Mouse (Mus musculus) erythroblast, adult 5-6 weeks (primary cell): Measurements from ENCODE around the gene Psmb8. TPM values are rescaled to one million over a fixed set of nuclear protein-coding genes. Genes with fewer than 3 reads are reported as not detected.
"Not testable (repeated sequence)": the region's sequence is repeated elsewhere in the genome, so short reads cannot be mapped to it uniquely, and the experiment has no call there.

ENCODE experiments used
- ATAC-seq: replicated peaks from 2 replicates; pipeline ENCODE4 v1.8.0; 2016; ENCODE audit warnings: moderate number of reproducible peaks, mild to moderate bottlenecking, moderate TSS enrichment, inconsistent platforms; ENCODE audit not compliant: poor library complexity, low FRiP score, severe bottlenecking
- total RNA-seq, 2 experiments: library from RNA; stranded (forward) in 1 of 2; stranded (reverse) in 1 of 2; fragments of 150-400 nt in 1 of 2; fragments of 200-764, 138-1000 nt in 1 of 2; gene quantifications; 2 replicates each; pipeline versions ENCODE4 v1.2.3 to v1.2.4; 2015 to 2017; ENCODE audit warnings: low replicate concordance in 2 of 2

The Psmb8 gene
- total RNA-seq, 2 experiments from 2014 or later = 35.5 to 37.2 TPM

DNA sequence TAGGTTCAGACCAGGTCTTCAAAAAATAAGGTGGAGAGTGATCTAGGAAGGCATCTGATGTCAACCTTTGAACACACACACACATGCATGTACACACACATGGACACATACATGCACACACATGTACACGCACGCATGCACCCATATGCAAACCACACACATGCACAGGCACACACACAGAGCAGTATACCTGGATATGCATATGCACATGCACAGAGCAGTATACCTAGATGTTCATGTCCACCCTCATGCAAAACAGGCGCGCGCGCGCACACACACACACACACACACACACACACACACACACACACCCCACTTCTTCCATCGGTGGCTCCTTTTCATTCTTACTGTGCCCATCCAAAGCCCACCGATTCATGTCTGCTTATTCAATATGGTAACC lies 10.3 kb downstream of the Psmb8 start:
- ATAC-seq = no peak

DNA sequence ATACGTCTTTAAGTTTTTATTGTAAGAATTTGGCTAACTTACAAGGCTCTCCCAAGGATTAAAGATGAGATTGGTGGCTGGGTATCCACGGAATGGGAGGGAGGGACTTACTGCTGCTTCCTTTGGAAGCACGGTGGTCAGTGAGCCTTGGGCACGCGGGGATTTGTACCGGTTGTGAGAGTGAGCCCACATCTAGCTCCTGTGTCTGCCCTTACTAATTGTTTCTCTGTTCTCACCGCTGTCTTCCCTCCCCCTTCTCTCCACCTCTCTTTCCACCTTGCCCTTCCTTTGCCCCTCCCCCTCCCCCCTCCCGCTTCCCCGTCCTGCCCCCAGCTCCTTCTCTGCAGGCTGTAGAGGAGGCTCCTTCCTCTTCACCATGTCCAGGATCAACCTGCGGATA lies 10.9 kb downstream of the Psmb8 start:
- ATAC-seq = no peak

DNA sequence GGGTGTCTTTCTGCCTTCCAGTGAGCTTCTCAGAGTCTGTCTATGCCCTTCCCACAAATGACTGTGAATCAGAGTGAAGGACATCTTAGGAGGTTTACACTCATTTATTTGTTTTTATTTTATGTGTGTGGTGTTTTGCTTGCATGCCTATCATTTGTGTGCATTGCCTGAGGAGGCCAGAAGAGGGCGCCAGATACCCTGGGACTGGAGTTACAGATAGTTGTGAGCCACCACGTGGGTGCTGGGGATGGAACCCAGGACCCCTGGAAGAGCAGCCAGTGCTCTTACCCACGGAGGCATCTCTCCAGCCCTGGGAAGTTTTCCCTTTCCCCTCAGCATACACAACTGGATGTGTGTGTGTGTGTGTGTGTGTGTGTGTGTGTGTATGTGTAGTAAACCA lies 12.2 kb downstream of the Psmb8 start:
- no peak for ATAC-seq

DNA sequence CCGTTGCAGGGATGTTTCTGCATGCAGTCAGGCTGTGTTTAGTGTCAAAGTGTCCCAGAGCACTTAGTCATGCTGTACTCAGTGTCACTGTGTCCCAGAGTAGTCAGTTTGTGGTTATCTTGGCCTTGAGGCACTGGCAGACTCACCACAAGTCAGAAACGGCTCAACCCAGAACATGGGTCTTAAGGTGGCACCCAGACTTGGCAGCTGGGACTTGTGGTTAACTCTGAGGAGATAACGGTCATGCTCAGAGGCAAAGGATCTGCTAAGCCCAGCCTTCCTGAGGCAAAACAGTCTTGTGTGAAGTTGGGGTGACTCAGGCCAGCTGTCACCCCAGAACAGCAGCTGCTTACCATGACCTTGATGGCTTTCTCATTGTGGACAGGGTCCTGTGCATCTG lies 13.1 kb downstream of the Psmb8 start:
- ATAC-seq = 0 out of 2 replicates have a peak, but pooled peaks have one; percentile 45

DNA sequence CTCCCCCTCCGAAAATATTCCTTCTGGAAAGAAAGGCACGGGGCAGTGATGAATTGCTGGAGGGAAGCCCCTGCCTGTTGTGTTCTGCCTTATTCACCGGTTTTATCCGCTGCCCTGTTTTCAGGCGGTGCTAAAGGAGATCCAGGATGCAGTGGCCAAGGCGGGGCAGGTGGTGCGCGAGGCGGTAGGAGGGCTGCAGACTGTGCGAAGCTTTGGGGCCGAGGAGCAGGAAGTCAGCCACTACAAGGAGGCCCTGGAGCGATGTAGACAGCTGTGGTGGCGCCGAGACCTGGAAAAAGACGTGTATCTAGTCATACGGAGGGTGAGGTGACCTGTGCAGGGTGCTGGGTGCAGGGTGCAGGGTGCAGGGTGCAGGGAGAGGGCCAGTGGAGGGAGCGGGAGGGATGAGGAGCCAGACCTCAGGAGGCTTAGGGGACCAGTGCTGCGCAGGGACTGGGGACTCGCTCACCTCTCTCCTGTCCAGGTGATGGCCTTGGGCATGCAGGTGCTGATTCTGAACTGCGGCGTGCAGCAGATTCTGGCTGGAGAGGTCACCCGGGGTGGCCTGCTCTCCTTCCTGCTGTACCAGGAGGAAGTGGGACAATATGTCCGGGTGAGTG lies 14.3 kb downstream of the Psmb8 start:
- ATAC-seq = no peak

DNA sequence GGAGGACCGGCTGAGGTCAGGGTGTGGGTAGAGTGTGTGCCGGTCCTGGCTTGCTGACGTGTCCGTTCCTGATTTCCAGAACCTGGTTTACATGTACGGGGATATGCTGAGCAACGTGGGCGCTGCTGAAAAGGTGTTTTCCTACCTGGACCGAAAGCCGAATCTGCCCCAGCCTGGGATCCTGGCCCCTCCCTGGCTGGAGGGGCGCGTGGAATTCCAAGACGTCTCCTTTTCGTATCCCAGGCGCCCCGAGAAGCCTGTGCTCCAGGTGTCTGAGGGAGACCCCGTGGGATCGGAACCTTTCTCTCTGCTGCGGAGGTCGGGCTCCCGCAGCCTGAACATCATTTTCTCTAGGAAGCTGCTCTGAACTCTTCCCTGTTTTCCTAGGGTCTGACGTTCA lies 16.4 kb downstream of the Psmb8 start:
- ATAC-seq = no peak

DNA sequence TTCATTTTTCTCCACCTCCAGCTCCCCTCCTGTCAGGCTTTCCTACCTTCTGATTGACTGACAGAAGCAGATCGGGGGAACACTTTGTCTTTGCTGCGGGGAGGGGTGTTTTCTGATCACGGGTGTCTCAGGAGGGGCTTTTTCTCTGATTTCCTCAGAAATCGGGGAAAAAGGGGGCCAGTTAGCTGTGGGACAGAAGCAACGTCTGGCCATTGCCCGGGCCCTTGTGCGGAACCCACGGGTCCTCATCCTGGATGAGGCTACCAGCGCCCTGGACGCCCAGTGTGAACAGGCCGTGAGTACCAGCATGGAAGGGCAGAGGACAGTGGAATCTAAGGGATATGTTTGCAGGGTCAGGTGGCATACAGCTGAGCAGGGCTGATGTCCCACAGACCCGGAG lies 17.7 kb downstream of the Psmb8 start:
- ATAC-seq = no peak

DNA sequence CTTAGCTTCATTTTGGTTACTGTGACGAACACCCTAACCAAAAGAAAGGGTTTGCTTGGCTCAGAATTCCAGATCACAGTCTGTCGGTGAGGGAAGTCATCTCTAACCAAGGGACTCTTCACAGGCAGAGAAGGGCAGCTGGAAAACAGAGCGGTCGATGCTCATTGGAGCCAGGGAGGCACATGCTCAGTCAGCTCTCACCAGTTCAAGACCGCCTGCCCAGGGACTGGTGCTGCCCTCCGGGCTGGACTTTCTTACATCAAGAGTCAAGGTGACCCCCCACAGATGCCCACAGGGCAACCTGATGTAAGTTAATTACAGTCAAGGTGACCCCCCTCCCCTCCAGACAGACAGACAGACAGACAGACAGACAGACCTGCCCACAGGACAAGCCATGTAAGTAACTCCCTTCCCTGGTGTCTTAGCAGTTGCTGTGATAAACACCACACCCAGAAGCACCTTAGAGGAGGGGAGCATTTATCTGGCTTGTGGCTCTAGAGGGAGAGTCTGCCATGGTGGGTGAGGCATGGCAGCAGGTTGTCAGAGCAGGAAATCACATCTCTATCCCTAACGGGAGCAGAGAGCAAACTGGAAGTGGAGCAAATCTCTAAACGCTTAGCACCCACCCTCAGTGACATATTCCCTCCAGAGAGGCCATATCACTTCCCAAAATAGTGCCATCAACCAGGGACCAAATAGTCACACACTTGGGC lies 19.9 kb downstream of the Psmb8 start:
- ATAC-seq = no peak

DNA sequence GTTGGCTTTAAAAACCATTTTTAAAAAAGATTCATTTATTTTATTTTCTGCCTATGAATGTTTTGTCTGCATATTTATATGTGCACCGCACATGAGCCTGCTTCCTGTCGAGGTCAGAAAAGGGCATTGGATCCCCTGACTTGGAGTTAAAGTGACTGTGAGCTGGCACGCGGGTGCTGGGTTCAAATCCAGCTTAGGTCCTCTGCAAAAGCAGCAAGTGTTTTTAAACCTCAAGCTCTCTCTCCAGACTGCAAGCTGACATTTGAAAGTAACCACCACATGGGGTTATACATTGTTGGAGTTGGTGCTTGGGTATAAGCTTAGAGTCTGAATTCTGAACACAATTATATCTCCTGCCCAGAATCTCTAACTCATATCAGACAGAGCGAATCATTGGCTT lies 20.5 kb downstream of the Psmb8 start:
- ATAC-seq = no peak

DNA sequence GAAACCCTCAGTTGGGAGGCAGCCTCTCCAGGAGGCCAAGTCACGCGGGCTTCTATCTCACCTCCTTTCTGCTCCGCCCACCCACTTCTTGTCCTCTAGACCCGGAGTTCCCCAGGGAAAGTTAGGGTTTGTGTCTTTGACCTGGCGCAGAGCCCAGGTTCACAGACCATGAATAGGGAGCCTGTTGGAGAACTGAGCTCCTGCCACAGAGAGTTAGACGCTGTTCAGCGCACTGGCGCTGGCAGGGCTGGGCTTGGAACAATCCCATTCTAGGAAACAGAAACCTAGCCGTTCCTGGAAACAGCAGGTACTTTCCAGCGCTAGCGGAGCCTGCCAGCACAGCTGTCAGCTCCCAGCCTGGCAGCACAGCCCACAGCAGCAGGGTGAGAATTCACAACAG lies 21.2 kb downstream of the Psmb8 start:
- no peak for ATAC-seq

DNA sequence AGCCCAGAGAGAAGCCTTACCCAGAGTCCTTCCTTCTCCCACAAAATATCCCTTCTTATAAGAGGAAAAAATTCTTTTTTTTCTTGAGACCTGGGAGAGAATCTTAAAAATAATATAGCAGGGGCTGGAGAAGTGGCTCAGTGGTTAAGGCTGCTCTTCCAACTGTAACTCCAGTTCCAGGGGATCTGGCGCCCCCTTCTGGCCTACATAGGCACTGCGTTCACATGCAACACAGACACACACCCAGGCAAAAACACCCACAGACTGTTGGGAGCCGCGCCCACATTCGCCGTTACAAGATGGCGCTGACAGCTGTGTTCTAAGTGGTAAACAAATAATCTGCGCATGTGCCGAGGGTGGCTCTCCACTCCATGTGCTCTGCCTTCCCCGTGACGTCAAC lies 21.6 kb downstream of the Psmb8 start:
- not testable (repeated sequence) for ATAC-seq

DNA sequence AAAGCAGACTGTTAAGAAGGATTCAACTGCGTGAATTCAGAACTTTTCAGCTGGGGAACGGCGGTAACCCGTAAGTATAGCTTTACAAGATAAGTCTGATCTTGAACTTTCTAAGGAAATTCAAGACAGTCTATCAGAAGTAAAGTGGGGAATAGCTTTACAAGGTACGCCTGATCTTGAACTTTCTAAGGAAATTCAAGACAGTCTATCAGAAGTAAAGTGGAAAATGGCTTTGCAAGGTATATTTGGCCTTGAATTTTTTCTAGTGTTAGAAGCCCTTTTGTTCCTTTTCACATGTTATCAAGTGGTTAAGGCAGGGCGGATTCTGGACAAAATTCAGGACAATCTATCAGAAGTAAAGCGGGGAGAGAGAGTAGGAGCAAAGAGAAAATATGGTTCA lies 22.3 kb downstream of the Psmb8 start:
- ATAC-seq = not testable (repeated sequence)

DNA sequence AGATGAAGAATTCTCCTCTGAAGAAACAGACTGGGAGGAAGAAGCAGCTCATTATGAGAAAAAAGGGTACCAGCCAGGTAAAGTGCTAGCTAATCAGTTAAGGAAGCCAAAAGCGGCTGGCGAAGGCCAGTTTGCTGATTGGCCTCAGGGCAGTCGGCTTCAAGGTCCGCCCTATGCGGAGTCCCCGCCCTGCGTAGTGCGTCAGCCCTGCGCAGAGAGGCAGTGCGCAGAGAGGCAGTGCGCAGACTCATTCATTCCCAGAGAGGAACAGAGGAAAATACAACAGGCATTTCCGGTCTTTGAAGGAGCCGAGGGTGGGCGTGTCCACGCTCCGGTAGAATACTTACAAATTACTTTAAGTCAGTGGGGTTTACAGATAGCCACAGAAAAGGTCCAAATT lies 22.9 kb downstream of the Psmb8 start:
- ATAC-seq = not testable (repeated sequence)

DNA sequence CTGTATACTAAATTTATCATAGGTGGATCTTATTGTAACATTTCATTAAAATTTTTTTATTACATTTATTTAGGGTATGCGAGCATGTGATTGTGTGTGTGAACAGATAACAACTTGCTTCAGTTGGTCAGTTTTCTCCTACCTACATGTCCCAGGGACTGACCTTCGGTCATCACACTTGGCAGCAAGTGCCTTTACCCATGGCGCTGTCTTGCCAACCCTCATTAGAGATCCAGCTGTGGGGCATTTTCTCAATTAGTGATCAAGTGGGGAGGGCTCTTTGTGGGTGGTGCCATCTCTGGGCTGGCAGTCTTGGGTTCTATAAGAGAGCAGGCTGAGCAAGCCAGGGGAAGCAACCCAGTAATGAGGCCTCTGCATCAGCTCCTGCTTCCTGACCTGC lies 27.3 kb downstream of the Psmb8 start:
- no peak for ATAC-seq

DNA sequence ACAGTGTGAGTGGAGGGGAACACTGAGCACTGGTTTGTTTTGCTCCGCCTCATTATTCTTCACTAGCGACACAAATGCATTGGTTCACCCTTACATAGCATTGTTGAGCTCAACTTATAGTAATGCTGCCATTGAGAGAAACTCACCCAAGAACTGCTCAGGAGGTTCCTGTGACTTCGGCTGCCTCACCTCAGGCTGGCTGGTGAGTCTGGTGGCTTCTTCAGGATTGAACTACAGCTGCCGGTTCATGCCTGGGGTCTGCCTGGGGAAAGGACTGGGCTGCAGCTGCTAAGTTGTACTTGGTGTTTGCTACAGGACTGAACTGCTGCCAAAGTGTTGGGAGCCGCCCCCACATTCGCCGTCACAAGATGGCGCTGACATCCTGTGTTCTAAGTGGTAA lies 27.9 kb downstream of the Psmb8 start:
- no peak for ATAC-seq

DNA sequence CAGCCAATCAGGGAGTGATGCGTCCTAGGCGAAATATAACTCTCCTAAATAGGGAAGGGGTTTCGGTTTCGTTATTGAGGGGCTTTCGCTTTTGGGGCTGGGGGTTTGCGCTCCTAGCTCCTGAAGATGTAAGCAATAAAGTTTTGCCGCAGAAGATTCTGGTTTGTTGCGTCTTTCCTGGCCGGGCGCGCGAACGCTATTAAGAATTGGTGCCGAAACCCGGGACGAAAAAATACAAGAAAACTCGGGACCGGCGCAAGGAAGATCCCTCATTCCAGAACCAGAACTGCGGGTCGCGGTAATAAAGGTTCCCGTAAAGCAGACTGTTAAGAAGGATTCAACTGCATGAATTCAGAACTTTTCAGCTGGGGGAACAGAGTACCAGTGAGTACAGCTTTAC lies 28.4 kb downstream of the Psmb8 start:
- not testable (repeated sequence) for ATAC-seq

DNA sequence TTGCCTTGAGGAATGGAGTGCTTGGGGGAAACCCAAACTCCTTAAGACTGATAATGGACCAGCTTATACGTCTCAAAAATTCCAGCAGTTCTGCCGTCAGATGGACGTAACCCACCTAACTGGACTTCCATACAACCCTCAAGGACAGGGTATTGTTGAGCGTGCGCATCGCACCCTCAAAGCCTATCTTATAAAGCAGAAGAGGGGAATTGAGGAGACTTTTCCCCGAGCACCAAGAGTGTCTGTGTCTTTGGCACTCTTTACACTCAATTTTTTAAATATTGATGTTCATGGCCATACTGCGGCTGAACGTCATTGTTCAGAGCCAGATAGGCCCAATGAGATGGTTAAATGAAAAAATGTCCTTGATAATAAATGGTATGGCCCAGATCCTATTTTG lies 33.5 kb downstream of the Psmb8 start:
- not testable (repeated sequence) for ATAC-seq

DNA sequence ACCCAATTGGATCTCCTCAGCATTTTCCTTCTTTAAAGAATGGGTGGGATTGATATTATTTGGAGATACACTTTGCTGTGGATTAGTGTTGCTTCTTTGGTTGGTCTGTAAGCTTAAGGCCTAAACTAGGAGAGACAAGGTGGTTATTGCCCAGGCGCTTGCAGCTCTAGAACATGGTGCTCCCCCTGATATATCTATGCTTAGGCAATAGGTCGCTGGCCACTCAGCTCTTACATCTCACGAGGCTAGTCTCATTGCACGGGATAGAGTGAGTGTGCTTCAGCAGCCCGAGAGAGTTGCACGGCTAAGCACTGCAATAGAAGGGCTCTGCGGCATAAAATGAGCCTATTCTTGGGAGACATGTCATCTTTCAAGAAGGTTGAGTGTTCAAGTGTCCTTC lies 34.5 kb downstream of the Psmb8 start:
- not testable (repeated sequence) for ATAC-seq

DNA sequence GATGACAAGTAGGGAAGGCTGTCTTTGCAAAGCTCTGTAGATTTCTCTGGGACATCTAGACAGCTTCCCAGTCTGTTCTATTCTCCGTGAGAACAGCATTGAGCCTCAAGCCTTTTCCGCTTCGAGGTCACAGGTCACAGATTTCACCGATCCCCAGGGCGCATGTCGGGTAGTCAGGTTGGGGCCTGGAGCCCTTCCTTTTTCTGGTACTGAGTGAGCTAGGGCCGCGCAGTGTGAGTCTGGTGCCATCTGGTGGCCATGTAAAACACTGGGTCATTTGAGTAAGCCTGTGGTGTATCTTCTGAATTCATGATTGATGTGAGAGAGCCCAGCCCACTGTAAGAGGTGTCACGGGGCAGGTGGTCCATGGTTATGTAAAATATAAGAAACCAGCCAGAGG lies 37.4 kb downstream of the Psmb8 start:
- peak; percentile 52 for ATAC-seq

DNA sequence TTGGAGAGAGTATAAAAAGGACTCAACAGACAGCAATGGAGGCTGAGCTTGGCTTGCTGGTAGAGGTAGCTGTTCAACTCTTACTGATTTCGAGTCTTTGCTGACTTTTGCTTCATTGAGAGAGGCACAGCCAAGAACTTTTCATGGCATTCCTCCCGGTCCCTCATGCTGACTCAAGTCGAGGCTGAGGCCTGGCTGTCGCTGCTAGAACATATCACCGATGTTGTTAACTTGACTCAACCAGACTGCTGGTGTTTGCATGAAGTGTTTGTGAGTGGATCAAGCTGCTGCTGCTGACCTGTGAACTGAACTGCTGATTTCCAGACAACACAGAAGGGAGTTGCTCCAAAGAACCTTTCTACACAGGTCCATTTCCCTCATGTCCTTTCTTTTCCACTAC lies 39.2 kb downstream of the Psmb8 start:
- ATAC-seq = no peak

DNA sequence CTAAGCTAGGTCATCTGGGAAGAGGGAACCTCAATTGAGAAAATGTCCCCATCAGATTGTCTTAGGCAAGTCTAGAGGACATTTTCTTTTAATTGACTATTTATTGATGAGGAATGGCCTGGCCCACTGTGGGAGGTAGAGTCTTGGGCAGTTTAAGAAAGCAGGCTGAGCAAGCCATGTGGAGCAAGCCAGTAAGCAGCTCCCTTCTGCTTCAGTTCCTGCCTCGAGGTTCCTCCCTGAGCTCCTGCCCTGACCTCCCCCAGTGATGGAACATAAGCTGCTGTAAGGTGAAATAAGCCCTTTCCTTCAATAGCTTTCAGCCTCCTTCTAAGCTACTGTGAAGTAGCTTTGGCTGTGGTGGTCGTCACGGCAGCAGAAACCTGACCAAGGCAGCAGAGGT lies 40.2 kb downstream of the Psmb8 start:
- ATAC-seq = no peak

DNA sequence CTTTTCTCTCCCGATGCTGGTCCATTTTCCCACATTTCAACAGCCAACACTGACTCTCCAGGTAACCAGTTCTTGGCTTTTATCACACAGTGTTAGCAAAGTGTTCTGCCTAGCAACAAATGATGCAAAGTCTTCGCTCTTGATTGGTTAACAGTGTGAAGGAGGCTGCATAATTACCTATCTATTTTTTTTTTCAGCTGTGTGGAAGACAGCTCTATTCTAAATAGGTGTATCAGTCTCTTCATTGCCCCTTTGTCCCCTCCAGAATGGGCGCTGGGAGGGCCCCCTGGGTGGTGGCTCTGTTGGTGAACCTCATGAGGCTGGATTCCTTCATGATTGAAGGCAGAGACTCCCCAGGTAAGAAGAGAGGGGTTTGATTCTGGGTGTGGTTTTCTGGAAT lies 41.2 kb downstream of the Psmb8 start, which contains the start of gene H2-Ob:
Gene H2-Ob (plus strand): TSS at position 198 of the 400 bp plus-strand sequence.
- no peak for ATAC-seq
